Mouse (Mus musculus): ENCODE measurements around the gene Dok5. TPM values are rescaled to one million over a fixed set of nuclear protein-coding genes. Genes with fewer than 3 reads are reported as not detected.

Dok5 gene
- 30.9 and 31.0 TPM in 2 replicates for polyA plus RNA-seq (2012; rRNA removed)

DNA sequence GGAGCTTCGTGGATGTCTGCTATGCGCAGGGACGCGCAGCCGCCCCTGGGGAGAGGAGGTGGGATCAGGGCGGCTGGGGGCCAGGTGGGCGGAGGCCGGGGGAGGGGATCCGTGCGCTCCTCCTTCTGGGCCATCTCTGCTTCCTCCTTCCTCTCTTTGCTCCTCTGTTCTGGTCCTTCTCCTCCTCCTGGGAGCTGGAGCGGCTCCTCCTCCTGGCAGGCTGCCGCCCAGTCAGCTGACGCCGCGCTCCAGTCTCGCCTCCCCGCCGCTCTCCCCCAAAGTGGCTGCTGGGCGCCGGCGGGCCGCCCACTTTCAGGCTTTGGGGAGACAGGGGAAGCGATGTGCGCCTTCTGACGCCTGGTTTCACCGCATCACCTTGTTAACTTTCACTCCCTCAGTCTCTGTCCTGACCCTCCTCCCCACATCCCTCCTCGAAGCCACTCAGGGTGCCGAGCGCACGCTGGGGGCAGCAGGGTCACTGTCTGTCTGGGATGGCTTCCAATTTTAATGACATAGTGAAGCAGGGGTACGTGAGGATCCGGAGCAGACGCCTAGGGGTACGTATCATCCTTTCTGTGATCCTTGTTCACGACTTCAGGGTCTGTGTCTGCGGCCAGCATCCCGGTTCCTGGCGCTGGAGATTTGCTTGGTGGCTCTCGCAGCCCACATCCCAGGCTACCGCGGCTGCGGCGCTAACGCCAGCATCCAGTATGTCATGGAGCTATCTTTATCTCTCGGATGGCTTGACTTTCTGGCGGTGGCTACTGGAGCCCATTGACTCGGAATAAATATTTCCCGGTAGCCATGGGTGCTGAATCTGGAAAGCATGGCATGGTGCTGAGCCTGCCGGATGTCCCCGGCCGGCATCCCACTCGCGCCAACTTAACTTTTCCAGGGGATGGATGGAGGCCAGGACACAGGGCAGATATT lies at the start of gene Dok5:
Dok5 (plus strand) TSS at position 176 of the 930 bp plus-strand sequence.

Other genes starting within 250 kb of the Dok5 start
- gene Pfdn4, start 235.4 kb upstream of the Dok5 start, polyA plus RNA-seq (2012; rRNA removed) = 57.9 and 63.4 TPM in 2 replicates
- gene Cyp24a1, start 234.7 kb upstream of the Dok5 start, polyA plus RNA-seq (2012; rRNA removed) = 0.13 and 0.16 TPM in 2 replicates
- not detected in 2 replicates for gene 4930470P17Rik, start 129.8 kb upstream of the Dok5 start, polyA plus RNA-seq (2012; rRNA removed)

Data from central nervous system, embryonic 14 days (tissue).